Mouse (Mus musculus): Measurements from ENCODE around the gene Atp6v0a1. TPM values are rescaled to one million over a fixed set of nuclear protein-coding genes. Genes with fewer than 3 reads are reported as not detected.

Gene Atp6v0a1
- polyA plus RNA-seq, 2 experiments = 32.7 to 60.9 TPM

- peaks cover 3% of the 10 kb centered on the region; the same call in 1 of the 2 replicates for H3K36me3 ChIP-seq (ENCODE audit: control insufficient read depth, insufficient read depth, low read length)
- no peaks in the 10 kb centered on the region for H3K27me3 ChIP-seq (ENCODE audit: control insufficient read depth, insufficient read depth, low read length)
- TF ChIP-seq POLR2A (IDR thresholded peaks at IDR 0.05; ENCODE audit: borderline replicate concordance, extremely low read depth, insufficient read depth, insufficient read length) = no peak
- no peak overlapping the region for H3K9ac ChIP-seq (ENCODE audit: low read depth, low read length, severe bottlenecking)
- no peak overlapping the region for H3K27ac ChIP-seq (replicated peaks; ENCODE audit: low read depth, low read length)
- no peak for ATAC-seq (ENCODE audit: low FRiP score, low read depth)
- H3K4me2 ChIP-seq (replicated peaks; ENCODE audit: low read depth, low read length, severe bottlenecking) = no peak overlapping the region
- H3K4me3 ChIP-seq (replicated peaks; ENCODE audit: low read length) = no peak overlapping the region
- H3K4me1 ChIP-seq (ENCODE audit: control insufficient read depth, insufficient read depth, low read length) = no peaks in the 10 kb centered on the region
- no peak for DNase-seq (ENCODE audit: low spot score)
- H3K9me3 ChIP-seq (ENCODE audit: control insufficient read depth, low read length) = no peaks in the 10 kb centered on the region
- WGBS = 88% methylated on average over 4 of the region's 4 CpGs
These were observed 101.9 kb downstream of the Atp6v0a1 start for GRCm38 (mm10) chr11:101111178-101111577.

DNA sequence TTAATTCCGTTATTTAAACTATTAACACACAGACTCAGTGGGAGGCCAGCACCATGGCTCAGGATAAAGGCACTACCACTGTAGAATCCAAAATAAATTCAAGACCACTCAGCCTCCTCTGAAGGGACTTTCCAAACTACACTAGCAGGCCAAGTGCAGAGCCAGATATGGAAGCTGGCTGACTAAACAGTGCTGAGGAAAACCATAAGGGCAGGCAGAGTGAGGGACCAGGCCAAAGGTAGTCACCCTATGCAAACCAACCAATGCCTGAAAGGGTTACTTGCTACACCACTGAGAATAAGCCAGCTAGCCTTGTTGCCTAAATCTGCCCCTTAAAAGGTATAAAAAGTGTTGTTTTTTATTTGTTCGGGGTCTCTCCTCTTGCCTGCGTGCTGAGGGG lies 102.9 kb downstream of the Atp6v0a1 start:
- Histone ChIP-seq H3K9me3 (ENCODE audit: control insufficient read depth, low read length) (no peaks in the 10 kb centered on the region), H3K4me2 (replicated peaks; ENCODE audit: low read depth, low read length, severe bottlenecking) (no peak overlapping the region), H3K4me1 (ENCODE audit: control insufficient read depth, insufficient read depth, low read length) (no peaks in the 10 kb centered on the region), H3K4me3 (replicated peaks; ENCODE audit: low read length) (no peak overlapping the region), H3K9ac (ENCODE audit: low read depth, low read length, severe bottlenecking) (no peak overlapping the region), H3K27me3 (ENCODE audit: control insufficient read depth, insufficient read depth, low read length) (no peaks in the 10 kb centered on the region), H3K27ac (replicated peaks; ENCODE audit: low read depth, low read length) (no peak overlapping the region), H3K36me3 (ENCODE audit: control insufficient read depth, insufficient read depth, low read length) (peaks cover 9% of the 10 kb centered on the region; the same call in 1 of the 2 replicates)
- no peak for TF ChIP-seq POLR2A (IDR thresholded peaks at IDR 0.05; ENCODE audit: borderline replicate concordance, extremely low read depth, insufficient read depth, insufficient read length)
- DNase-seq (ENCODE audit: low spot score) (no peak), ATAC-seq (ENCODE audit: low FRiP score, low read depth) (no peak)
- 85% methylated on average over 3 of the region's 3 CpGs for WGBS

Small RNAs within 50 kb of the gene (microRNA-seq; reads per million reads assigned to microRNA genes)
- gene Mir6928 = not detected

Other genes with a start within 250 kb of the Atp6v0a1 start
- gene Kcnh4, start 249.5 kb upstream of the Atp6v0a1 start, polyA plus RNA-seq (2012; rRNA removed) = 0.09 TPM in 2 replicates
- not detected in 2 replicates for gene Kcnh4, start 249.5 kb upstream of the Atp6v0a1 start, polyA plus RNA-seq (2014; fragmentation: Nextera tagmentation; extraction: Ambion mirVana)
- not detected in 2 replicates for gene Hcrt, start 246.5 kb upstream of the Atp6v0a1 start, polyA plus RNA-seq (2012; rRNA removed)
- gene Hcrt, start 246.5 kb upstream of the Atp6v0a1 start, polyA plus RNA-seq (2014; fragmentation: Nextera tagmentation; extraction: Ambion mirVana) = not detected in 2 replicates
- 12.1 and 14.0 TPM in 2 replicates for gene Ghdc, start 238.5 kb upstream of the Atp6v0a1 start, polyA plus RNA-seq (2012; rRNA removed)
- 3.7 and 5.7 TPM in 2 replicates for gene Ghdc, start 238.5 kb upstream of the Atp6v0a1 start, polyA plus RNA-seq (2014; fragmentation: Nextera tagmentation; extraction: Ambion mirVana)
- gene Stat5b, start 158.7 kb upstream of the Atp6v0a1 start, polyA plus RNA-seq (2012; rRNA removed) = 24.4 and 27.0 TPM in 2 replicates
- 21.9 and 22.1 TPM in 2 replicates for gene Stat5b, start 158.7 kb upstream of the Atp6v0a1 start, polyA plus RNA-seq (2014; fragmentation: Nextera tagmentation; extraction: Ambion mirVana)
- gene Stat5a, start 150.1 kb upstream of the Atp6v0a1 start, polyA plus RNA-seq (2012; rRNA removed) = 8.0 and 11.3 TPM in 2 replicates
- gene Stat5a, start 150.1 kb upstream of the Atp6v0a1 start, polyA plus RNA-seq (2014; fragmentation: Nextera tagmentation; extraction: Ambion mirVana) = 5.3 and 7.8 TPM in 2 replicates
- gene Stat3, start 69.9 kb upstream of the Atp6v0a1 start, polyA plus RNA-seq (2012; rRNA removed) = 56.1 and 66.2 TPM in 2 replicates
- 63.0 and 65.9 TPM in 2 replicates for gene Stat3, start 69.9 kb upstream of the Atp6v0a1 start, polyA plus RNA-seq (2014; fragmentation: Nextera tagmentation; extraction: Ambion mirVana)
- gene Cavin1, start 38.6 kb upstream of the Atp6v0a1 start, polyA plus RNA-seq (2012; rRNA removed) = 81.3 and 96.8 TPM in 2 replicates
- gene Cavin1, start 38.6 kb upstream of the Atp6v0a1 start, polyA plus RNA-seq (2014; fragmentation: Nextera tagmentation; extraction: Ambion mirVana) = 128 and 135 TPM in 2 replicates
- gene Naglu, start 60.6 kb downstream of the Atp6v0a1 start, polyA plus RNA-seq (2012; rRNA removed) = 12.8 and 18.5 TPM in 2 replicates
- 9.8 and 10.3 TPM in 2 replicates for gene Naglu, start 60.6 kb downstream of the Atp6v0a1 start, polyA plus RNA-seq (2014; fragmentation: Nextera tagmentation; extraction: Ambion mirVana)
- 0.23 and 0.42 TPM in 2 replicates for gene Hsd17b1, start 69.0 kb downstream of the Atp6v0a1 start, polyA plus RNA-seq (2012; rRNA removed)
- not detected in 2 replicates for gene Hsd17b1, start 69.0 kb downstream of the Atp6v0a1 start, polyA plus RNA-seq (2014; fragmentation: Nextera tagmentation; extraction: Ambion mirVana)
- 49.1 and 64.3 TPM in 2 replicates for gene Coasy, start 73.1 kb downstream of the Atp6v0a1 start, polyA plus RNA-seq (2012; rRNA removed)
- gene Coasy, start 73.1 kb downstream of the Atp6v0a1 start, polyA plus RNA-seq (2014; fragmentation: Nextera tagmentation; extraction: Ambion mirVana) = 41.9 and 43.3 TPM in 2 replicates
- gene Mlx, start 77.8 kb downstream of the Atp6v0a1 start, polyA plus RNA-seq (2012; rRNA removed) = 40.2 and 61.6 TPM in 2 replicates
- gene Mlx, start 77.8 kb downstream of the Atp6v0a1 start, polyA plus RNA-seq (2014; fragmentation: Nextera tagmentation; extraction: Ambion mirVana) = 42.4 and 44.4 TPM in 2 replicates
- gene Psmc3ip, start 86.0 kb downstream of the Atp6v0a1 start, polyA plus RNA-seq (2012; rRNA removed) = 15.7 and 24.3 TPM in 2 replicates
- gene Psmc3ip, start 86.0 kb downstream of the Atp6v0a1 start, polyA plus RNA-seq (2014; fragmentation: Nextera tagmentation; extraction: Ambion mirVana) = 32.9 and 36.5 TPM in 2 replicates
- gene Retreg3, start 110.4 kb downstream of the Atp6v0a1 start, polyA plus RNA-seq (2012; rRNA removed) = 53.6 and 65.4 TPM in 2 replicates
- 11.3 and 12.7 TPM in 2 replicates for gene Retreg3, start 110.4 kb downstream of the Atp6v0a1 start, polyA plus RNA-seq (2014; fragmentation: Nextera tagmentation; extraction: Ambion mirVana)
- gene Tubg1, start 110.5 kb downstream of the Atp6v0a1 start, polyA plus RNA-seq (2012; rRNA removed) = 32.4 and 36.8 TPM in 2 replicates
- 52.5 and 52.7 TPM in 2 replicates for gene Tubg1, start 110.5 kb downstream of the Atp6v0a1 start, polyA plus RNA-seq (2014; fragmentation: Nextera tagmentation; extraction: Ambion mirVana)
- 6.2 and 7.3 TPM in 2 replicates for gene Tubg2, start 146.5 kb downstream of the Atp6v0a1 start, polyA plus RNA-seq (2012; rRNA removed)
- 7.1 and 8.0 TPM in 2 replicates for gene Tubg2, start 146.5 kb downstream of the Atp6v0a1 start, polyA plus RNA-seq (2014; fragmentation: Nextera tagmentation; extraction: Ambion mirVana)
- gene Cntnap1, start 161.1 kb downstream of the Atp6v0a1 start, polyA plus RNA-seq (2012; rRNA removed) = 1.5 and 2.1 TPM in 2 replicates
- gene Cntnap1, start 161.1 kb downstream of the Atp6v0a1 start, polyA plus RNA-seq (2014; fragmentation: Nextera tagmentation; extraction: Ambion mirVana) = 0.56 and 0.64 TPM in 2 replicates
- gene Plekhh3, start 161.9 kb downstream of the Atp6v0a1 start, polyA plus RNA-seq (2012; rRNA removed) = 17.4 and 20.6 TPM in 2 replicates
- 19.6 and 20.5 TPM in 2 replicates for gene Plekhh3, start 161.9 kb downstream of the Atp6v0a1 start, polyA plus RNA-seq (2014; fragmentation: Nextera tagmentation; extraction: Ambion mirVana)
- gene Ccr10, start 166.0 kb downstream of the Atp6v0a1 start, polyA plus RNA-seq (2012; rRNA removed) = 0.09 and 0.17 TPM in 2 replicates
- gene Ccr10, start 166.0 kb downstream of the Atp6v0a1 start, polyA plus RNA-seq (2014; fragmentation: Nextera tagmentation; extraction: Ambion mirVana) = 0.11 and 0.41 TPM in 2 replicates
- gene Ezh1, start 217.0 kb downstream of the Atp6v0a1 start, polyA plus RNA-seq (2012; rRNA removed) = 28.3 and 28.4 TPM in 2 replicates
- gene Ezh1, start 217.0 kb downstream of the Atp6v0a1 start, polyA plus RNA-seq (2014; fragmentation: Nextera tagmentation; extraction: Ambion mirVana) = 14.4 and 17.0 TPM in 2 replicates
- 89.4 and 108 TPM in 2 replicates for gene Ramp2, start 236.6 kb downstream of the Atp6v0a1 start, polyA plus RNA-seq (2012; rRNA removed)
- gene Ramp2, start 236.6 kb downstream of the Atp6v0a1 start, polyA plus RNA-seq (2014; fragmentation: Nextera tagmentation; extraction: Ambion mirVana) = 98.9 and 104 TPM in 2 replicates
- gene Vps25, start 244.3 kb downstream of the Atp6v0a1 start, polyA plus RNA-seq (2012; rRNA removed) = 70.3 and 71.7 TPM in 2 replicates
- 120 and 124 TPM in 2 replicates for gene Vps25, start 244.3 kb downstream of the Atp6v0a1 start, polyA plus RNA-seq (2014; fragmentation: Nextera tagmentation; extraction: Ambion mirVana)

All from limb, embryonic 14.5 days (tissue).